Comparison of ENCODE assay signal across 8 mouse cellular contexts in genomic region chr6:140517188-140517587, GRCm38 (mm10).
DNase-seq lines count a peak whose midpoint lies in the region; ATAC-seq and TF ChIP-seq lines count a peak whose summit lies in the region.

No protein-coding gene starts in this region.

- H3K9ac ChIP-seq in forebrain, postnatal 0 days: no peak overlapping the region
- no peak overlapping the region for H3K9ac ChIP-seq in forebrain, embryonic 14.5 days (ENCODE audit: low read length)

- DNase-seq in forebrain, postnatal 0 days: no peak
- no peak for DNase-seq in forebrain, embryonic 14.5 days (ENCODE audit: low spot score)
- peak; percentile 38 for DNase-seq in urinary bladder, postnatal 14 days (ENCODE audit: low spot score)
- no peak for DNase-seq in urinary bladder, postnatal 25 days (ENCODE audit: low spot score)
- peak; percentile 71 for DNase-seq in naive thymus-derived CD4-positive, alpha-beta T cell, adult 2 months (ENCODE audit: low read depth)
- no peak for DNase-seq in frontal cortex, postnatal 25 days (ENCODE audit: low spot score in 2 of 2)
- no peak for DNase-seq in ovary, adult 18-20 months (ENCODE audit: low spot score)

- no peaks in the 10 kb centered on the region; the same call in 1 of the 2 replicates for H3K4me1 ChIP-seq in forebrain, postnatal 0 days (ENCODE audit: insufficient read depth)
- peaks cover 9% of the 10 kb centered on the region for H3K4me1 ChIP-seq in forebrain, embryonic 14.5 days (ENCODE audit: control insufficient read depth, insufficient read depth, low read length)

- H3K36me3 ChIP-seq in forebrain, postnatal 0 days (ENCODE audit: insufficient read depth): no peaks in the 10 kb centered on the region
- no peaks in the 10 kb centered on the region for H3K36me3 ChIP-seq in forebrain, embryonic 14.5 days (ENCODE audit: control insufficient read depth, insufficient read depth, low read length)

- 85% methylated on average over 1 of the region's 1 CpGs for WGBS in forebrain, postnatal 0 days
- WGBS in forebrain, embryonic 14.5 days: 64% methylated on average over 1 of the region's 1 CpGs

- no peak overlapping the region for H3K4me3 ChIP-seq in forebrain, postnatal 0 days (ENCODE audit: low read depth, low read length)
- H3K4me3 ChIP-seq in forebrain, embryonic 14.5 days (ENCODE audit: low read depth, low read length): no peak overlapping the region

- no peak overlapping the region for H3K4me2 ChIP-seq in forebrain, postnatal 0 days (ENCODE audit: low read depth)
- H3K4me2 ChIP-seq in forebrain, embryonic 14.5 days (ENCODE audit: low read length): no peak overlapping the region

- no peak for ATAC-seq in forebrain, postnatal 0 days
- ATAC-seq in forebrain, embryonic 14.5 days: no peak
- ATAC-seq in granulocyte monocyte progenitor cell, adult 5-6 weeks (replicated peaks; ENCODE audit: poor library complexity, severe bottlenecking): peak; percentile 77

- H3K27ac ChIP-seq in forebrain, postnatal 0 days (ENCODE audit: low read depth, low read length): no peak overlapping the region
- no peak overlapping the region for H3K27ac ChIP-seq in forebrain, embryonic 14.5 days (ENCODE audit: low read depth, low read length)

- no peaks in the 10 kb centered on the region for H3K27me3 ChIP-seq in forebrain, postnatal 0 days (ENCODE audit: insufficient read depth, low read length)
- no peaks in the 10 kb centered on the region for H3K27me3 ChIP-seq in forebrain, embryonic 14.5 days (replicated peaks; ENCODE audit: control insufficient read depth, insufficient read depth, low read length)

- no peaks in the 10 kb centered on the region for H3K9me3 ChIP-seq in forebrain, postnatal 0 days (ENCODE audit: low read length)
- no peaks in the 10 kb centered on the region for H3K9me3 ChIP-seq in forebrain, embryonic 14.5 days (replicated peaks; ENCODE audit: control insufficient read depth, low read length)

- peak; percentile 65 for TF ChIP-seq CTCF in forebrain, postnatal 0 days (IDR thresholded peaks at IDR 0.05; ENCODE audit: low read depth)

Comparison
In these comparisons a context has a peak if more than half of its experiments do, and no peak if none do; other contexts are left out.
1. DNase-seq: peak in urinary bladder, postnatal 14 days (single experiment) and naive thymus-derived CD4-positive, alpha-beta T cell, adult 2 months (single experiment); none in forebrain, postnatal 0 days (single experiment), forebrain, embryonic 14.5 days (single experiment), urinary bladder, postnatal 25 days (single experiment), frontal cortex, postnatal 25 days (0 of 2) and ovary, adult 18-20 months (single experiment).